Mouse (Mus musculus) stomach, postnatal 0 days (tissue): ENCODE data around the gene Serpinh1.

ENCODE experiments used
- CTCF ChIP-seq: IDR thresholded peaks from 2 replicates; pipeline ENCODE4 v1.5.1; 2016; ENCODE audit warnings: antibody characterized with exemption, low read depth, mild to moderate bottlenecking, moderate library complexity
- EP300 ChIP-seq: optimal IDR thresholded peaks from 2 replicates; pipeline ENCODE3; 2016; ENCODE audit warnings: antibody characterized with exemption

- TF ChIP-seq EP300: no peak
- no peak for TF ChIP-seq CTCF
Measured at GRCm38 (mm10) chr7:99347268-99347667, 5.8 kb downstream of the Serpinh1 start.
